Mouse (Mus musculus) embryonic facial prominence, embryonic 13.5 days (tissue): ENCODE data around the gene Trim63. TPM values are rescaled to one million over a fixed set of nuclear protein-coding genes. Genes with fewer than 3 reads are reported as not detected.
A peak's percentile ranks its signal among the peaks of the same experiment; 100 is the strongest.
"Not testable (repeated sequence)": the region's sequence is repeated elsewhere in the genome, so short reads cannot be mapped to it uniquely, and the experiment has no call there.

Experiments used
- ATAC-seq: fragments of 200-750 bp; cut with Nextera tagmentation; 2 replicates; pipeline ENCODE4 v1.8.0; 2017; ENCODE audit warnings: low read depth; ENCODE audit not compliant: insufficient number of reproducible peaks, insufficient read depth, low FRiP score, low TSS enrichment
- H3K27ac ChIP-seq: fragments of 300-500 bp; sonication (generic); 2 replicates; pipeline ENCODE4 v1.5.1; 2015; ENCODE audit warnings: moderate library complexity, mild to moderate bottlenecking, inconsistent platforms
- H3K27me3 ChIP-seq: fragments of 300-500 bp; sonication (generic); 2 replicates; pipeline ENCODE4 v1.6.1; 2015; ENCODE audit warnings: mild to moderate bottlenecking, inconsistent platforms
- H3K36me3 ChIP-seq: fragments of 300-500 bp; sonication (generic); 2 replicates; pipeline ENCODE4 v1.6.1; 2015; ENCODE audit warnings: mild to moderate bottlenecking, inconsistent platforms
- H3K4me1 ChIP-seq: fragments of 300-500 bp; sonication (generic); 2 replicates; pipeline ENCODE4 v1.6.1; 2015; ENCODE audit warnings: inconsistent platforms
- H3K4me2 ChIP-seq: fragments of 300-500 bp; sonication (generic); 2 replicates; pipeline ENCODE4 v1.6.1; 2015; ENCODE audit warnings: moderate library complexity, mild to moderate bottlenecking, inconsistent platforms
- H3K4me3 ChIP-seq: fragments of 300-500 bp; sonication (generic); 2 replicates; pipeline ENCODE4 v1.5.1; 2015; ENCODE audit warnings: mild to moderate bottlenecking, inconsistent platforms
- H3K9ac ChIP-seq: fragments of 300-500 bp; sonication (generic); 2 replicates; pipeline ENCODE4 v1.6.1; 2015; ENCODE audit warnings: mild to moderate bottlenecking, inconsistent platforms
- H3K9me3 ChIP-seq: fragments of 300-500 bp; sonication (generic); 2 replicates; pipeline ENCODE4 v1.6.1; 2016; ENCODE audit warnings: inconsistent platforms
- WGBS: fragments of 180-500 bp; shearing (Covaris S2); methylation state at CpG from one replicate; pipeline ENCODE4 v1.1.7; 2015; ENCODE audit warnings: mixed read lengths; 5-methylcytosine and 5-hydroxymethylcytosine counted together
- polyA plus RNA-seq: library from polyadenylated mRNA; unstranded; fragments of >200 nt; fragmentation: Nextera tagmentation; extraction: Ambion mirVana; gene quantifications from 2 replicates; pipeline ENCODE4 v1.2.1, GENCODE M21; 2015

Trim63 gene
- 1.2 and 1.7 TPM in 2 replicates for polyA plus RNA-seq

- 44% methylated on average over 11 of the region's 11 CpGs for WGBS
- no peak; the same call in 1 of the 2 replicates for ATAC-seq
These were observed at the start of gene Trim63 for GRCm38 (mm10) chr4:134314876-134315275. Gene Trim63, plus strand, starts transcription at chr4:134315120.

GRCm38 (mm10) chr4:134265860-134266585, 48.9 kb upstream of the Trim63 start:
- no peaks in the 10 kb centered on the region for H3K36me3 ChIP-seq
- no peaks in the 10 kb centered on the region for H3K9me3 ChIP-seq
- ATAC-seq: no peak
- no peaks in the 10 kb centered on the region for H3K4me1 ChIP-seq
- no peak overlapping the region for H3K4me2 ChIP-seq
- H3K27ac ChIP-seq: no peak overlapping the region
- no peak overlapping the region for H3K9ac ChIP-seq
- no peaks in the 10 kb centered on the region for H3K27me3 ChIP-seq
- 52% methylated on average over 9 of the region's 9 CpGs for WGBS
- no peak overlapping the region for H3K4me3 ChIP-seq

More at GRCm38 (mm10) chr4:134314876-134315275, at the start of gene Trim63:
- Histone ChIP-seq H3K27me3 (no peaks in the 10 kb centered on the region), H3K4me3 (no peak within 1 kb of the TSS), H3K9ac (no peak within 1 kb of the TSS), H3K27ac (no peak within 1 kb of the TSS), H3K4me2 (no peak within 1 kb of the TSS), H3K4me1 (peaks cover 14% of the 10 kb centered on the region), H3K9me3 (peaks cover 5% of the 10 kb centered on the region), H3K36me3 (no peaks in the 10 kb centered on the region)

GRCm38 (mm10) chr4:134268102-134268655, 46.7 kb upstream of the Trim63 start:
- no peaks in the 10 kb centered on the region for H3K9me3 ChIP-seq
- ATAC-seq: no peak
- H3K4me2 ChIP-seq: no peak overlapping the region
- WGBS: 86% methylated on average over 19 of the region's 19 CpGs
- no peak overlapping the region for H3K9ac ChIP-seq
- no peak overlapping the region for H3K27ac ChIP-seq
- H3K4me3 ChIP-seq: no peak overlapping the region
- H3K36me3 ChIP-seq: no peaks in the 10 kb centered on the region
- H3K4me1 ChIP-seq: peaks cover 5% of the 10 kb centered on the region; the same call in 1 of the 2 replicates
- H3K27me3 ChIP-seq: no peaks in the 10 kb centered on the region

GRCm38 (mm10) chr4:134269622-134270021, 45.3 kb upstream of the Trim63 start:
- H3K27me3 ChIP-seq, H3K27ac ChIP-seq, H3K36me3 ChIP-seq, H3K4me2 ChIP-seq, H3K9me3 ChIP-seq, H3K9ac ChIP-seq, H3K4me3 ChIP-seq, ATAC-seq: not testable (repeated sequence)
- peaks cover 12% of the 10 kb centered on the region; the same call in 1 of the 2 replicates for H3K4me1 ChIP-seq

- WGBS: 87% methylated on average over 7 of the region's 7 CpGs
These were observed 42.9 kb upstream of the Trim63 start for GRCm38 (mm10) chr4:134271979-134272378.

GRCm38 (mm10) chr4:134272731-134273416, 42.0 kb upstream of the Trim63 start:
- Histone ChIP-seq H3K4me2 (peak overlapping the region; percentile 52), H3K9ac (no peak overlapping the region), H3K36me3 (peaks cover 23% of the 10 kb centered on the region), H3K9me3 (no peaks in the 10 kb centered on the region), H3K4me1 (peaks cover 12% of the 10 kb centered on the region; the same call in 1 of the 2 replicates), H3K27me3 (no peaks in the 10 kb centered on the region), H3K27ac (no peak overlapping the region), H3K4me3 (peak overlapping the region; percentile 18)
- 24% methylated on average over 12 of the region's 13 CpGs for WGBS
- no peak for ATAC-seq

More at GRCm38 (mm10) chr4:134271979-134272378, 42.9 kb upstream of the Trim63 start:
- Histone ChIP-seq H3K4me3 (no peak overlapping the region), H3K27me3 (no peaks in the 10 kb centered on the region), H3K27ac (no peak overlapping the region), H3K4me1 (peaks cover 12% of the 10 kb centered on the region; the same call in 1 of the 2 replicates), H3K4me2 (no peak overlapping the region), H3K9ac (no peak overlapping the region), H3K9me3 (no peaks in the 10 kb centered on the region), H3K36me3 (peaks cover 14% of the 10 kb centered on the region)
- no peak for ATAC-seq

- Histone ChIP-seq H3K4me3 (peak overlapping the region; percentile 18), H3K9ac (no peak overlapping the region), H3K9me3 (no peaks in the 10 kb centered on the region), H3K36me3 (peaks cover 29% of the 10 kb centered on the region), H3K4me2 (peak overlapping the region; percentile 52), H3K27ac (no peak overlapping the region), H3K27me3 (no peaks in the 10 kb centered on the region), H3K4me1 (peaks cover 12% of the 10 kb centered on the region; the same call in 1 of the 2 replicates)
- ATAC-seq: no peak
- 4% methylated on average over 14 of the region's 14 CpGs for WGBS
These were observed 41.2 kb upstream of the Trim63 start for GRCm38 (mm10) chr4:134273417-134274345.

GRCm38 (mm10) chr4:134284942-134285341, 30.0 kb upstream of the Trim63 start:
- Histone ChIP-seq H3K4me2 (no peak overlapping the region), H3K27me3 (no peaks in the 10 kb centered on the region), H3K9ac (no peak overlapping the region), H3K9me3 (no peaks in the 10 kb centered on the region), H3K4me3 (no peak overlapping the region), H3K4me1 (peaks cover 20% of the 10 kb centered on the region), H3K36me3 (peaks cover 43% of the 10 kb centered on the region), H3K27ac (no peak overlapping the region)
- 90% methylated on average over 2 of the region's 2 CpGs for WGBS
- ATAC-seq: no peak

GRCm38 (mm10) chr4:134286226-134287167, 28.4 kb upstream of the Trim63 start:
- 3% methylated on average over 59 of the region's 59 CpGs for WGBS
- Histone ChIP-seq H3K27ac (peak overlapping the region; percentile 100), H3K9ac (peak overlapping the region; percentile 99), H3K27me3 (no peaks in the 10 kb centered on the region), H3K4me1 (peaks cover 20% of the 10 kb centered on the region), H3K9me3 (no peaks in the 10 kb centered on the region), H3K4me3 (peak overlapping the region; percentile 100), H3K4me2 (peak overlapping the region; percentile 91), H3K36me3 (peaks cover 29% of the 10 kb centered on the region)
- peak; percentile 21; the same call in 1 of the 2 replicates for ATAC-seq

GRCm38 (mm10) chr4:134287168-134287564, 27.8 kb upstream of the Trim63 start:
- H3K4me3 ChIP-seq: peak overlapping the region; percentile 100
- peaks cover 23% of the 10 kb centered on the region for H3K36me3 ChIP-seq
- under 1% methylated on average over 57 of the region's 59 CpGs for WGBS
- H3K9me3 ChIP-seq: no peaks in the 10 kb centered on the region
- H3K4me2 ChIP-seq: peak overlapping the region; percentile 91
- peak; percentile 94 for ATAC-seq
- H3K27ac ChIP-seq: peak overlapping the region; percentile 100
- H3K9ac ChIP-seq: peak overlapping the region; percentile 99
- peaks cover 20% of the 10 kb centered on the region for H3K4me1 ChIP-seq
- no peaks in the 10 kb centered on the region for H3K27me3 ChIP-seq
